Mouse (Mus musculus): ENCODE results near the gene Zfp931.
"Not testable (repeated sequence)": the region's sequence is repeated elsewhere in the genome, so short reads cannot be mapped to it uniquely, and the experiment has no call there.

Zfp931 gene

DNA sequence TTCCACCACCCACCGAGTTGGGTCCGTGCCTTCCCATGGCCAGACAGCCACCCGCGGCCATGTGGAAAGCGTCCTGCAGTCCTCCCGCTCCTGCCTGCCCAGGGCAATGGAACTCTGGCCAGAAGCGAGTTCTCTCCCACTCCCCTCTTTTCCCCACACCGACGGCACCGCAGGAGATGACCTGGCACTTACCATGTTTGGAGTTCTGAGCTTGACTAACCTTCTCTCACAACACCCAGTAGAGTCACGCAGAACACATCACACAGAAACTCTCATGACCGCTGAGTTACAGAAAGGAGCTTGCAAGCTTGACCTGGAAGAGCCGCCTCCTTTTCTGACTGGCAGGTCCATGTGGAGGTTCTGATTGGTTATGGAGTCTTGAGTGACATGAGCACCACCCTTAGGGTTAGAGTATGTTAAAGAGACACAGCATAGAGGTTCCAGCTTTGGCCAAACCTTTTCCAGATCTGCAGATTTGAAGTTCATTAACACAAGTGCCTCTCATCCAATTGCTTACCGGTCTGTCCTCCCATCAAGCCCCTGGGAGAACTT, at the start of gene Zfp931:
TSS of gene Zfp931 (minus strand) at position 311 of the 552 bp plus-strand sequence.
- peak in 1 of 2 experiments; percentile 19 for DNase-seq

DNA sequence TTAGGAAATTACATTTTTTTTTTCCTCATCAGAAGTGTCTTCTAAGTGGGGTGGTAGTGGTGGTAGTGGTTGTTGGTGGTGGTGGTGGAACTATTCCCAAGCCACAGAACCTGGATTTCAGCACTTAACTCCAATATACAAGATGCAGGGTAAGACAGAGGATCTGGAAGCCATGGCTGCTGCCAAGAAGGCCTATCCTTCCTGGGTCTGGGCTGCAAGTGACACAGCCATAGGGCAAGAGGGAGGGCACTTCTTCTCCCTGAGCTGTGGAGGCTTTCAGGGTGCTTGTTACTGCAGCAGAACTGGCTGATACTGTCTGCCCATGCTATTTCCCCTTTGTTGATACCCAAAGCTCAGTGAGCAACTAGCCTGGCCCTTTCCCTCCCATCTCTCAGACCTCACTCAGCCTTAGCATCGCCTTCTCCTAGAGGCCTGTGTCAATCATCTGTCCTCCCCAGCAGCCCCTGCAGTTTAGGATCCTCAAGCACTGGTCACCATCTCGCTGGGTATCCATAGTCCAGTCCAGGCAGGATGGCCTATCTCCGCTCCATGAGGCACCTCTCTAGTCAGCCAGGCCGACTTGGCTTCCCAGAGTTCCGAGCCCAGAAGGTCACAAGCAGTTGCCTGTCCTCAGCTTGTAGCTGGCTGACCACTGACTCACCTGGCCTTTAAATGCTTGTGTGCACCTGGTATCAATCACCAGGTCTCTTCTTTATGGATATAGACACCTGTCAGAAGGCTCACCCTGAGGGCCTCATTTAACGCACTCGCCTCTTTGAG, 48.0 kb upstream of the Zfp931 start:
- no peak for DNase-seq

DNA sequence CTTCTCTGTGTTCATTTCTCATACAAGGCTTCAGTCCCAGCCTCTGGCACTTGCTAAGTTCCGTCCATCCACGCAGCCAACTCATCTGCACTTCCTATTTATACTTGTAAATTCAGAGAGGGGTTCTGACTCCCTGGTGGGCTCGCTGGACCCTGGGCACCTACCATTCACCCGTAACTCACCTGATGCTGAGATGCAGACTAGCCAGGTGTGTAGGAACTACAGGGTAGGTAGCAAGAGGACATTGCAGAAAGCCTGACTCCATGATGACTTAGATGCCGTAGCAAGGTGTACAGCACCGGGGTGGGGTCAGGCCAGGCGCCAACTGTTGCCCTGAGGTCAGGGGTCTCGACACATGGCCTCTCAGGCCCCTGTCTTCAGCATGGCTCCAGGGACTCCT, 47.2 kb upstream of the Zfp931 start:
- DNase-seq = no peak

DNA sequence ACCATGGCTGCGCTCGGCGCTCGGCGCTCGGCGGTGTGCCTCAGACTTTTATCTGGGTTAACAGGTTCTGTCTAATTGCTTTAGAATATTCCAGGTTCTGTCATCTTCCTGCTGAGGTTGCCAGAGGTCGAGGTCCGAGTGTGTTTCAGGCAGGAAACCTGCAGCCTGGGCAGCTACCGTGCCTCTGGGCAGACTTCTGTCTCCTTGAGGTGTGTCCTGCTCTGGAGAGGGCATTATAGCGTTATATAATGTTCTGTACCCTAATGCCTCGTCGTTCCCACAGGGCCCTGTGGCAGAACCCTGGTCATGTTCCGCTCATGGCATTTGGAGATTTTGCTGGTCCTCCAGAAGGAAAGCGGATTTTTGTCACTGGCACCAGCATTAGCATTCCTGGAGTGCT, 45.2 kb upstream of the Zfp931 start:
- DNase-seq = no peak

DNA sequence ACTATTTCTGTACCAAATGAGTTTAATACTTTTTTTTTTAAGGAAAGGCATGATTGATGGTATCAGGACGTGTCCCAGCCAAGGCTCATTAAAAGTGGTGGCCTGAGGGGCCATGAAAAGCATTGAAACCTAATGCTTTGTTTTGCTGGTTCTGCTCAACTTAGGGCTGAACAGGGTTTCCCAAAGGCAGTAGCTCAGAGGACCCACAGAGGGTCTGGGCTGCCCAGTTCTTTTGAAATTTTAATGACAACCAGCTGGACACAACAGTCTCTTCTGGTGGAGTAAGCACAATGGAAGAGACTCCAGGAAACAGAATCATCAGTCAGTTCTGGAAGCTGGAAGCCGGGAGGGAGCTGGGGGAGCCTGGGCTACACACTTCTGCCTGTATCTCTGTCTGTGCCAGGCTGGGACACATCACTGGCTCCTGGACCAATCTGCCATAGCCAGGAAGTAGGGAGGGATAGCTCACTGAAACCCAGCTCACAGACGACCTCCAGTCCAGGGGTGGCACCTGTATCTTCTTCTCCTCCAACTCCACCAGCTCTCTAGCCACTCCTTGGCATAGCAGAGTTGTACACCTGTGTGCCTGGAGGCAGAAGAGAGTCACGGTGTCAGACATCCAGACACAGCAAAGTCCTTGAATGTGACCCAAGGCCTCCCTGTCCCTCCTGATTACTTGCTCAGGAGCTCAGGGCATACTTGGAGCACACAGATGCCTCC, 43.8 kb upstream of the Zfp931 start:
- DNase-seq = no peak

DNA sequence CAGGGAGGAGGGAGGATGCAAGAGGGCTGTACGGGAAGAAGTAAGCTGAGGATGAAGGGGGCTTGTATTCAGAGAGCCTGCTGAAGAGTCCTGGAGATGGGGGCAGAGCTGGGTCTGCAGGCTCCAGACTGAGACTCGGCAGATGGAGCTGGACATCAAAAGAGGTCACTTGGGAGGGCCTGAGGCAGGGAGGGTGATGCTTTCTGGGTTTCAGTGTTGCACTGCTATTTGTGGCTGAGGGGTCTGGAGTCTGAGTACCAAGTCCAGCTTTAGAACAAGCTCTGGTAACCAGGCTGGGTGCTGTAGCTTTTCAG, 43.1 kb upstream of the Zfp931 start:
- DNase-seq = no peak

DNA sequence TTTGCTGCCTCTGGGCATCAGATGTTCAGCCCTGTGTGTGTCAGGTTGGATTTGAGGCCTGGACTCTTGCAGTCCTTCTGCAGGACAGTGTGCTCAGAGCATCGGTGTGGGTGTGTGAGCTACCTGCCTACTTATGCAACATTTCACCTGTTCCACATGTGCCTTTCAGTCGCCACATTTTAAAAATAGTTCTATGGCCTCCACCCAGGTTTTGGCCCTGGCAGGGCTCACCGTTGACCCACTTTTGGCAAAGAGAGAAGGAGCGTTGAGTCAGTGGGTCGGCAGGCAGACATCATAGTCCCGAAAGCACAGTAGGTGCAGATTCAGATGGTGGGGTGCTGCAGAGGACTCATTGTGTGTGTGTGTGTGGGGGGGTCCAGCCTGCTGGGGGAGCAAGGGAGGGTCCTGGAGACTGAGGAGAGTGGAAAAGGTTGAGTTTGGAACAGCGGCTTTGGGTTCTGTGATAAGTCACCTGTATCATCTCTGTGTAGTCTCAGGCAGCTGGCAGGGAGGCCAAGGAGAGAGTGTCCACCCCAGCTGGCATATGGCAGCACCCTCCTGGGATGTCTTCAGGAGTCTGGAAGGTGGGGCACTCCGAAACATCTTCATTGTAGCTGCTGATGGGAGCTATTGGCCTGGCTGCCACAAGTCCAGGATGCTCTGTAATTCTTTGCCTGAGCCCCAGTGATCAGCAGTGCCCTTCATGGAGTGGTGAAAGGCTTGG, 42.5 kb upstream of the Zfp931 start:
- DNase-seq = no peak

DNA sequence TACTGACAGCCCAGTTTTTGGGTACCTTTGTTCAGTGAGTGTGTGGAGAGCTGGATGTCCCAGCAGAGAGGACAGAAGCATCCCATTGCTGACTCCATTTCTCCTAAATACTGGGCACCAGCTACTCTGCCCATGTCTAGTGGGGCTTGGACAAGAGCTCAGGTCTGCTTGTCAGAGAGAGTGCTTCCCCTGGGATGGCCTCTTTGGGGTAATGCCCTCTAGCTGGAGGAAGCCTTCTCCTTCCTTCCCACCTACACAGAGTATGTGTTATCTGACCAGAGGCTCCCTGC, 42.0 kb upstream of the Zfp931 start:
- no peak for DNase-seq

DNA sequence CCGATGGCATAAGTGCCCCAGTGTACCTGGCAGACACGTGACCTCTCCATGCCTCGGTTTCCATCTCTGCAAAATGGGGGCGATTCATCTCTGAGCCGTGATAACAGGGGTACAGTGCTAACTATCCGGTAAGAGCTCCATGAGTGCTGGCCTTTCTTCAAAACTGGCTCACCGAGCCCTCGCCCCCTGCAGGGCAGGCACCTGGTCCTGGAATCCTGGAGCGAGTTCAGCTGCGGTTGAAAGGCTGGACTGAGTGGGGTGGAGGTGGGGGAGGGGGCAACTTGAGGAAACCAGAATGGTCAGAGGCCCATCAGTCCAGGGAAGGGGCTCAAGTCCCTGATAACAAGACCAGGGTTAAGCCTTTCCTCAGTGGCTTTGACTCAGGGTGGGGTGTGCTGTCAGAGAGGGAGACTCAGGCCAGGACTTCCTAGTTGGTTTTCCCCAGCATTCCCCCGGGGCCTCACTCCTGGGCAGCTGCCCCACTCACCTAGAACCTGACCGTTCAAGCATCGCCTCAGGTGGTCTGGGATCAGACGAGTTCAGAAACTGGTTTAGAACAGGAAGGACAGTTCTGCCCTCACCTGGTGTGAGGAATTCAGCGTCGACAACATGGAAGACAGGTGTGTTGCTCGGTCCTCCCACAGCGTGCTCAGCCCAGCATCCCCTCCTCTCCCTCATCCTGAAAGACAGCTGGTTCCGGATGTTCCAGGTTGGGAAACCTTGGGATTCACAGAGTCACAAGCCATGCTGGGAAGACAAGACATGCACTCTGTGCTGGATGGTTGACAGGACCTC, 41.5 kb upstream of the Zfp931 start:
- DNase-seq = no peak

DNA sequence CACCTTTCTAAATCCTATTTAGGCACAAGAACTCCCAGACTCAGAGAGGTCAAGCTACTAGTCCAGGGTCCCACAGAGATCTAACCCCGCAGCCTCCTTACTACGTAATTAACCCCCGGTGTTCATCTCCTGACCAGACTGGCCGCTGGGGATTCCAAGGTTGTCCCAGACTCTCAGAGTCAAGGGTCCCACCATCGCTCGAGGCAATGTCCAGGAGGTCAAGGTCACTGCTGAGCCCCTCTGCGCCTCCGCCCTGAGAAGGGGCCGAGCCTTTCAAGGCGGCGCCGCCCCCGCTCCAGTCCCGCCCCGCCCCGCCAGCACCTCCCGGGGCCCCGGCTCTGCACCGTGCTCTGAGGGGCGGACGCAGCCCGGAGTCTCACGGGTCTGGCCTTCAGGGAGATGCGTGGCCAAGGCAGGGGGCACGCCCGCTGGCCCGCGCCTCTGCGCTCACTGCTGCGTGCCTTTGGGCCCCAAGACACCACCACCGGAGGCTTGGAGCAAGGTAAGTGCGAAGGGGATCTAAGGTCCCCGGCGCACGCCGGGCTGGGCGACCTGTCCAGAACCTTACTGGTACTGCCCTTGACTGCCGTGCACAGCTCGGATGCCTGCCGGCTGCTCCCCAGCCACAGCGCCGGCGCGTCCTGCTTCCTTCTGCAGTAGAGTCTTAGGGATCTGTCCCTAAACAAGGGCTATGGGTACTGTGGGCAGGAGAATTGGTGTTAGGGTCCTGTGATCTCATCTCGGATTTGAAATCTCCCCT, 40.7 kb upstream of the Zfp931 start, which contains the start of gene Phactr3:
TSS of gene Phactr3 (plus strand) at position 175 of the 760 bp plus-strand sequence.
- DNase-seq = no peak

DNA sequence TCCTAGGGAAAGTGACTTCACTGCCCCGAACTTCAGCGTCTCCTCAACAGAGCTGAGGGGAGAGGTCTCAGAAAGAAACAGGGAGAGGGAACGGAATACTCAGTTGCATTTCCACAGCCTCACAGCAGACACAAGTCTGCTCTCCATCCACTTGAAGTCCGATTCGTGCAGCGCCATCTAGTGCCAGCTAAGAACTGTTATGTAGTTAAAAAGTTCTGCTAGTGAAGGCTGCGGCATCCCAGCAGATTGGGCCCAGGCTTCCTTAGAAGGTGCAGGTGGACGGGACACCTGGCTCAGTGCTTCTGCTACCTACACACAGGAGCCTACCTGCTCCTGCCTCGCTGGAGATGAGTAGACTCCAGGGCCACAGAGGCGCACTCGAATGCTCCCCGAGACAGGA, 39.7 kb upstream of the Zfp931 start:
- DNase-seq = peak; percentile 24 to 72

DNA sequence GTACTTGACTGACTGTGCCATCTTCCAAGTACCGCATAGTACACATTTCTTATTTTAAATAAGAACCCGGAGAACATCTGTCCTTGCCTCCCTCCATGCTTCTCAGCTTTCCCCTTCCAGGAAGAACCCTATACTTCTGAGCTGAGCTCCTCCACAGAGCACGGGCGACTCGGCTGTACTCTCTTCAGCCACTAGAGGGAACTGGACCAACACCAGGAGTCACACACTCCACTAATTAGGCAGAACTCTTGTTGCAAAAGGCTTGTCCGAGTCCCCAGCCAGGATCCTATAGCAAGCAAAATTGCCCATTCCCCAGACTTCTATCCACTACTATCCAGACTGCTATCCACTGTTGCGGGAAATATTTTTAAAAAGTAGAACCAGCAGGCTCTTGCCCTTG, 23.7 kb upstream of the Zfp931 start:
- DNase-seq = peak; percentile 17 to 69

DNA sequence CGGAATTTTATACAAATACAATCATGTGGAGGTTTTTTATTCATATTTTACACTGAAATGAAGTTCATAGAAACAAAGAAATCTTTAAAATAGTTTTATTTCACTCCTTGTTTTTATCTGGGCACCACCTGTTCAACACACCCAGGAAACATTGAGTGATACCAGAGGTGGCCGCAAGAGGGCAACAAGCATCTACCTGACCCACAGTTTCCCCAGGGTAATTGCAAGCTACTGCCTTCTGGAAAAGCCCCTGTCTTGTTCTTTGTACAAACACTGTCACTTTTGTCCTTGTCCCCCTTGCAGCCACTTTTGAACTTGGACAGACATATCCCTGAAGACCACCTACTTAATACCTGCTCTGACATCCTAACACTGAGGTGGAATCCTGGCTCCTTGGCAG, 19.7 kb upstream of the Zfp931 start:
- DNase-seq = peak; percentile 45 to 79

DNA sequence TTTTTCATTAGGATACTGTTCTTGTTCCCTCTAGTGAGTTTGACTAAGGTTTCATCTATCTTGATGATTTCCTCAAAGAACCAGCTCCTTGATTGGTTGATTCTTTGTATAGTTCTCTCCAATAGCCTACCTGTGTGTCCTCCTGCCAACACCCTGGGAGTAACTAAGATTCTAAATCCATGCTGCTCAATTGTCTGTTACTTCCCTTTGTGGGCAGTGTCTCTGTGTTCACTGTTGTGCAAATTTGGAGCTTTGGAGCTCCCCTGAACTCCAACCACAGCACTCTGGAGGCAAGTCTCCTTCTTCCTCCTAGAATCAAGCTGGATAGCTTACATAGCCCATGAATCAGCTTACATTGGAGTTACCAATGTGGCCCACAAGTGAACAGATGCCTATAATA, 11.3 kb upstream of the Zfp931 start:
- no peak for DNase-seq

DNA sequence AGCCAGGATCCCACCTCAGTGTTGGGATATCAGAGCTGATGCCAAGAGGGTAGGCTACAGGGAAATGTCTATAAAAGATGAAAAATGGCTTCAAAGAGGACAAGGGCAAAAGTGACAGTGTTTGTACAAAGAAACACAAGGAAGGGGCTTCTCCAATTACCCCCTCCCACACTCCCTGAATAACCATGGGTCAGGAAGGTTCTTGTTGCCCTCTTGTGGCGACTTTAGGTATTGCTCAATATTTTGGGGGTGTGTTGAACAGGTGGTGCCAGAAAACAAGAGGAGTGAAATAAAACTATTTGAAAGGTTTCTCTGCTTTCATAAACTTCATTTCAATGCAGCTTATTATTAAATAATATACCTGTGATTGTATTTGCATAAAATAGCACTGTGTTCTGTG, 20.1 kb downstream of the Zfp931 start:
- peak; percentile 53 to 80 for DNase-seq

DNA sequence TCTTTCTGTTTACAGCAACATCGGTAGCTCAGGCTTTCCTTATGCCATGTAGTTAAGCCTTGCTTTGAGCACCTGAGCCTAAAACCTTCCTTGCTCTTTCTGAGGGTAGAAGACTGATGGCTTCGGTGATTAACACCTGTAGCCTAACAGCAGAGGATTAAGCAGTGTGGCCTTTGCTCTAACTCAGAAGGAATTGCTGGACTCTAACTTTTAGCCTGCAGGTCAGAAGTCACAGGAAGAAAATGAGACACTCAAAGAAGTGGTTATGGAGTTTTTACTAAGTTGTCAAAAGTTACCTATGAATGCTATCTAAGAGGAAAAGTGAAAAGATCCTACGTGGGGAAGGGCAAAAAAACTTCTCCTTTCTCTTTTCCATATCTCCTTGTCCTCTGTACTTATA, 50.7 kb downstream of the Zfp931 start:
- peak in 1 of 2 experiments; percentile 16 for DNase-seq

DNA sequence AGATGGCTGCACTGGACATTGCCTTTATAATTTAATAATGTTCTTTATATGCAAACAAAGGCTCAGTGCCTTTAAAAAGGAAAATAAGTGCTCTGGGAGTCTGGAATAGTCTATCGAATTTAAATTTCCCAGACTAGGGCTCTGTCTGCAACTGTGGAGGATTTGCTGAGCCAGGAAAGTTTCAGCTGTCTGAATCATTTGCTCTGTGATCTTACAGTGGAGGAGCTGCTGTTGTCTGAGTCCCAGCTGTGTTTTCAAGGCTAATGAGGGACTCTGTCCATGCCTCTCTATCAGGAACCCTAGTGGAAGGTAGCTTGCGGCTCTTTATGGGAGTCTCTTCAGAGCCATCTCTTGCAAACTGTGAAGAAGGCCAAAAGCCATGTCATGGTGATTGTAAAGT, 54.4 kb downstream of the Zfp931 start:
- peak in 1 of 2 experiments; percentile 3 for DNase-seq

DNA sequence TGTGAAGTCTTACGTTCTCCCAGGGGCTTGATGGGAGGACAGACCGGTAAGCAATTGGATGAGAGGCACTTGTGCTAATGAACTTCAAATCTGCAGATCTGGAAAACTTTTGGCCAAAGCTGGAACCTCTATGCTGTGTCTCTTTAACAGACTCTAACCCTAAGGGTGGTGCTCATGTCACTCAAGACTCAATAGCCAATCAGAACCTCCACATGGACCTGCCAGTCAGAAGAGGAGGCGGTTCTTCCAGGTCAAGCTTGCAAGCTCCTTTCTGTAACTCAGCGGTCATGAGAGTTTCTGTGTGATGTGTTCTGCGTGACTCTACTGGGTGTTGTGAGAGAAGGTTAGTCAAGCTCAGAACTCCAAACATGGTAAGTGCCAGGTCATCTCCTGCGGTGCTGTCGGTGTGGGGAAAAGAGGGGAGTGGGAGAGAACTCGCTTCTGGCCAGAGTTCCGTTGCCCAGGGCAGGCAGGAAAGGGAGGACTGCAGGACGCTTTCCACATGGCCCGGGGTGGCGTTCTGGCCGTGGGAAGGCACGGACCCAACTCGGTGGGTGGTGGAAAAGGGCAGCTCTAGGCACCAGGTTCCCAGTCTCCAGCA, 55.2 kb downstream of the Zfp931 start, which contains the start of gene Zfp971:
TSS of gene Zfp971 (plus strand) at position 274 of the 601 bp plus-strand sequence.
- DNase-seq = peak; percentile 47 to 63

DNA sequence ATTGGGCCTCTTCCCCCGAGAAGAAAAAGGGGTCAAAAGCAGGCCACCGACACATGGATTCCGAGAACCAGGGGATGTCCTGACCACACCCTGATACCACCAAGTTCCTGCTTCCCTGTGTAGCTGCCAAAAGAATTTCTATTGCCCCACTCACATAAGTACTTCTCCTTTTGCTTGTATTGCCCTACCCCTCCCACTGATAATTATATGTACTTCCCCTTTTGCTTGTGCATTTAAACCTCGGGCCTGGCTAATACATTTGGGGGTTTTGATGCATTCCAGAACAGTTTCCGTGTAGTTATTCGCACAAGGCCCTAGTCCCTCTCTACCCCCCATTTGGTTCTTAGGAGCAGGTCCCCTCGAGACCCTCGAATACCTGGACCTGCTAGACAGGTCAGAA, 57.5 kb downstream of the Zfp931 start:
- DNase-seq = not testable (repeated sequence)

DNA sequence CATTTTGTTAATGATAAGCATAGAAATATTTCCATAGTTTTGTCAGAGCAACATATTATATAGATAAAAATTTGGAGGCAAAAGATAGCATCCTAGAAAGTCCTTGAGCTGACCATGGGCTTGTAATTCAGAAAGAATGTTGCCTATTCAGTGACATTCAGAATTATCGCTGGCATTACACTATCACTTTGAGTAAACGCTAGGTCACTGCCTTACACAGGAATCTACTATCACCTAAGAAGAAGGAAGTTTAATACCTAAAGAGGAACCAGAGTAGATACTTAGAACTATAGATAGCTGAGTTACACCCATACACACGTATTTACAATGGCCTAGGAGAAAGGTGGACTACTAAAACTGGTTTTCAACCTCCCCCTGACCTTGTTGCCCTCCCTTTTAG, 58.8 kb downstream of the Zfp931 start:
- not testable (repeated sequence) for DNase-seq

Data from kidney, postnatal 36 days (tissue).